Mouse (Mus musculus): ENCODE data around the gene Pcbp3. TPM values are rescaled to one million over a fixed set of nuclear protein-coding genes. Genes with fewer than 3 reads are reported as not detected.

Gene Pcbp3
- polyA plus RNA-seq, 1 experiment from 2014 or later, result 43.5 TPM

DNA sequence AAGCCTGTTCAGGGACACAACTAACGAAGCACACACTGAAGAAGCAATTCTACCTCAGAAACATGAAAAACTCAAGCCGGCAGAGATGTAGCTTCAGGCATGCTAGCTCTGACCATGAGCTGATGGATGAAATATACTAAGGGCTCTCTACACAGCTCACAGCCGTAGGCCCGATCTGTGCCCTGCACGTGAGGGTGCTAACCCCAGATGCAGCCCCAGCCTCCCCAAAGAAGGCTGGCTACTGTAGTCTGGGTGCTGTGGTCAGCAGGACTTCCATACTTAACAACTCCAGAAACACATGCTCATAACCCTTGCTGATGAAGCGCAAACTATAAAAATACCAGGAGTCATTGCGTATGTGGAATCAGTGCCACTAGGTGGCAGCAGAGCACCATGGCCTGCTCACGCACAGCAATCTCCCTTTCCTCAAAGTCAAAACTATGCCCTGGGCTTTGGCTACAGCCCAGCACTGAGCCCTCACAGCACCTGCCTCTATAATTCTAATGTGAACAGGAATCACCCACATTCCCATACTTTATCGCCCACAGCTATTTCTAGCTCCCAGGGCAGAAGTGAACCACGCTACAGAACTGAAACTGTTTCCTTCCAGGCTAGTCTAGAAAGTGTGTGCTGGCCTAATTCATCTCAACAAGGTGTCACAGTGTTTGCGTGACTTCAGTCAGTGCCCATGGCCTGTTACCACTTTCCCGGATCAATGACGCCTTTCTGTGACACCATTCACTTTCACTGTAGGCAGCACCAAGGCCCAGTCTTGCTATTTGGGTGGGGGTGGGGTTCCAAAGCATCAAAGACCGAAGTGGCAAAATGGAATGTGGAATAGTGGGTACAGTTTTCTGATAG, 126.0 kb downstream of the Pcbp3 start:
- Histone ChIP-seq H3K36me3 (no peaks in the 10 kb centered on the region), H3K4me3 (replicated peaks) (no peak overlapping the region), H3K9me3 (no peaks in the 10 kb centered on the region), H3K4me2 (replicated peaks) (no peak overlapping the region), H3K27me3 (replicated peaks) (no peaks in the 10 kb centered on the region), H3K9ac (no peak overlapping the region), H3K4me1 (replicated peaks) (no peaks in the 10 kb centered on the region), H3K27ac (no peak overlapping the region)
- peak; percentile 78 for ATAC-seq
- WGBS, result 53% methylated on average over 14 of the region's 14 CpGs

GRCm38 (mm10) chr10:76832841-76833240, 128.8 kb downstream of the Pcbp3 start:
- H3K4me1 ChIP-seq (replicated peaks), result no peaks in the 10 kb centered on the region
- ATAC-seq, result no peak
- 75% methylated on average over 1 of the region's 1 CpGs for WGBS
- no peak overlapping the region for H3K9ac ChIP-seq
- no peaks in the 10 kb centered on the region for H3K36me3 ChIP-seq
- H3K4me3 ChIP-seq (replicated peaks), result no peak overlapping the region
- H3K4me2 ChIP-seq (replicated peaks), result no peak overlapping the region
- no peak overlapping the region for H3K27ac ChIP-seq
- no peaks in the 10 kb centered on the region for H3K27me3 ChIP-seq (replicated peaks)
- no peaks in the 10 kb centered on the region for H3K9me3 ChIP-seq

DNA sequence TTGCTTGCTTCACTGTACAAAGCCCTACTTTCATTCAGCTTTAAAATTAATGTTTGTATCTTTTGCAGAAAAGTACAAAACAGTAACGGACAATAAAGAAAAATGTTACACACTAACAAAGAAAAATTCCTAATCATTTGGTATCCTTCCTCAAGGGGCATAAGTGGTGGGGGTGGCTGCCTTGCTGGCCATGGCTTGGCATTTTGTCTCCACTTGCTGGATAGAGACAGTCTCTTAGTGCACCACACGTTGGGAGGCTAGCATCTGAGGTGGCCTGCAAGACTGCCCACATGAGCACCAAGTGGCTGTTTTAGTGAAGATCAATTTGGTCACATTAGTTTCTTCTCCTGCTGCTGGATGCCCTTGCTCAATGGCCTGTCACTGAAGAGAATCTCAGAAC, 129.8 kb downstream of the Pcbp3 start:
- H3K9me3 ChIP-seq, result no peaks in the 10 kb centered on the region
- no peak for ATAC-seq
- no peaks in the 10 kb centered on the region for H3K36me3 ChIP-seq
- H3K27ac ChIP-seq, result no peak overlapping the region
- no peak overlapping the region for H3K4me3 ChIP-seq (replicated peaks)
- H3K9ac ChIP-seq, result no peak overlapping the region
- 84% methylated on average over 2 of the region's 2 CpGs for WGBS
- no peak overlapping the region for H3K4me2 ChIP-seq (replicated peaks)
- H3K27me3 ChIP-seq (replicated peaks), result no peaks in the 10 kb centered on the region
- H3K4me1 ChIP-seq (replicated peaks), result no peaks in the 10 kb centered on the region

DNA sequence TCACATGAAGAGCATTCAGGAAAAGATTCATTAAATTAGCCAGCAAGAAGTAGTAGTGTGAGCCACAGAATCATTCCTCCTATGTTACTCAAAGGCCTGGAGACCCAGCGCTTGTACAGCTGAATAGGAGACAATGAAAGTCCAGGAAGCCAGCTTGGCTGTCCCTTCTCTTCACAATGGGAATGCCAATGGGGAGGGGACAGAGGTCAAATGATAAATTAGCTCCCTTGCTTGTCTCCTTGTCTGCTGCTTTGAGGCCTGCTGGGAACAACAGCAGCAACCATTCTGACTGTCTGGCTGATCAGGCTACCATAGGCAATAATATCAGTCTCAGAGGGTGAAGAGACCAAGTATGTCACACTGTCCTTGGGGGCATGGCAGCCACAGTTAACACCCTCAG, 130.5 kb downstream of the Pcbp3 start:
- H3K4me3 ChIP-seq (replicated peaks), result no peak overlapping the region
- no peak overlapping the region for H3K9ac ChIP-seq
- H3K27me3 ChIP-seq (replicated peaks), result no peaks in the 10 kb centered on the region
- H3K27ac ChIP-seq, result no peak overlapping the region
- no peak overlapping the region for H3K4me2 ChIP-seq (replicated peaks)
- no peaks in the 10 kb centered on the region for H3K9me3 ChIP-seq
- H3K4me1 ChIP-seq (replicated peaks), result no peaks in the 10 kb centered on the region
- 78% methylated on average over 1 of the region's 1 CpGs for WGBS
- no peak for ATAC-seq
- no peaks in the 10 kb centered on the region for H3K36me3 ChIP-seq

DNA sequence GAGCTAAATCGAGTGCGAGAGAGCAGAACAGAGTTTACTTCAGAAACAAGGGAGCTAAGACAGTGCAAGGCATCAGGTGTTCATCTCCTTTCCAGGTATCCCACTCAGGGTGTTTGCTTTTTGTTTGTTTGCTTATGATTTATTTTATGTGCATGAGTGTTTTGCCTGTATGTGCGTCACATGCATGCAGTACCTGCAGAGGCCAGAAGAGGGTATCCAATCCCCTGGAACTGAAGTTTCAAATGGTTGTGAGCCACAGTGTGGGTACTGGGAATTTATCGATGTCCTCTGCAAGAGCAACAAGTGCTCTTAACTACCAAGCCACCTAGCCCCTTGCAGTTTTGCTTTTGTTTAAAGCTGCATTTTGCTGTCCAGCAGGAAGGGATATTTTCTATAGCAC, 132.8 kb downstream of the Pcbp3 start:
- 97% methylated on average over 4 of the region's 4 CpGs for WGBS
- H3K4me3 ChIP-seq (replicated peaks), result no peak overlapping the region
- no peaks in the 10 kb centered on the region for H3K27me3 ChIP-seq (replicated peaks)
- H3K4me2 ChIP-seq (replicated peaks), result no peak overlapping the region
- H3K27ac ChIP-seq, result no peak overlapping the region
- no peaks in the 10 kb centered on the region for H3K9me3 ChIP-seq
- no peaks in the 10 kb centered on the region for H3K36me3 ChIP-seq
- no peaks in the 10 kb centered on the region for H3K4me1 ChIP-seq (replicated peaks)
- no peak for ATAC-seq
- H3K9ac ChIP-seq, result no peak overlapping the region

DNA sequence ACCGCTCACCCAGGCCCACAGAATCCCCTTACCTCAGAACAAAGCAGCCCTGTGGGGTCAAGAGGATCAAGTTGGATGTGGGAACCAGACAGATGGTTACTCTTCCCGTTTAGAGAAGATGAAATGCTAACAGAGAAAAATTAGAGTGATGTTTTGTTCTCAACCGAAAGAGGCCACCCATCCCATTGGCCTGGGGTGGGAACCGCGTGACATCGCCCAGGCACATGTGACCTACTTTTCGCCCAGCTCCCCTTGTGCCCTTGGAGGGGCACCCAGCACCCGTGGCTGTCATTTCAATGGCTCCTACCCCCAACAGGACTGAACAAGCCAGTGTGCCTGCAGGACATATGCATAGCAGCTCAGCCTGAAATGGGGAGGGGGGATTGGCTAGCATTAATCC, 139.0 kb downstream of the Pcbp3 start:
- no peak overlapping the region for H3K4me2 ChIP-seq (replicated peaks)
- H3K9ac ChIP-seq, result no peak overlapping the region
- no peak overlapping the region for H3K27ac ChIP-seq
- H3K36me3 ChIP-seq, result no peaks in the 10 kb centered on the region
- no peak overlapping the region for H3K4me3 ChIP-seq (replicated peaks)
- WGBS, result 90% methylated on average over 8 of the region's 8 CpGs
- H3K4me1 ChIP-seq (replicated peaks), result no peaks in the 10 kb centered on the region
- no peaks in the 10 kb centered on the region for H3K27me3 ChIP-seq (replicated peaks)
- ATAC-seq, result no peak
- H3K9me3 ChIP-seq, result no peaks in the 10 kb centered on the region

- H3K36me3 ChIP-seq, result no peaks in the 10 kb centered on the region
- no peaks in the 10 kb centered on the region for H3K27me3 ChIP-seq (replicated peaks)
- H3K4me3 ChIP-seq (replicated peaks), result no peak overlapping the region
- H3K27ac ChIP-seq, result no peak overlapping the region
- WGBS, result 68% methylated on average over 2 of the region's 2 CpGs
- no peak overlapping the region for H3K9ac ChIP-seq
- no peaks in the 10 kb centered on the region for H3K4me1 ChIP-seq (replicated peaks)
- no peak for ATAC-seq
- H3K4me2 ChIP-seq (replicated peaks), result no peak overlapping the region
- H3K9me3 ChIP-seq, result no peaks in the 10 kb centered on the region
These were observed 142.4 kb downstream of the Pcbp3 start for GRCm38 (mm10) chr10:76819321-76819720.

DNA sequence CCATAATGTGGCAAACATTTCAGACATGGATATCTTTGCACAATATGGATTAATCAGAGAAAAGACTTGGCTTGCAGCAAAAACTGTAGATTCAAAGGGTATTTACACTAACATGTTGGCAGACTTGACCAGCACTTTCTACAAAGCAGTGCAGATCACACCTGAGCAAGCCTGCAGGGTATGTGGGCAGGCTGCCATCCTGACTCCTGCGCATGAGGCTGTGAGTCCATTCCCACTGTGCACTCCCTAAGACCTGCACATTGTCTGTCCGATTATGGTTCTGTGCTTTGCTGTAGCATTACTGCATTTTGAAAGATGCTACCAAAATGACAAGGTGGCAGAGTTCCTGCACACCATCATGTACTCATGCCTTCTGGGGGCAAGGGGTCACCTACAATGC, 143.3 kb downstream of the Pcbp3 start:
- H3K27ac ChIP-seq, result no peak overlapping the region
- no peak for ATAC-seq
- no peak overlapping the region for H3K4me2 ChIP-seq (replicated peaks)
- H3K9ac ChIP-seq, result no peak overlapping the region
- 89% methylated on average over 2 of the region's 2 CpGs for WGBS
- H3K4me1 ChIP-seq (replicated peaks), result no peaks in the 10 kb centered on the region
- H3K4me3 ChIP-seq (replicated peaks), result no peak overlapping the region
- H3K9me3 ChIP-seq, result no peaks in the 10 kb centered on the region
- no peaks in the 10 kb centered on the region for H3K36me3 ChIP-seq
- H3K27me3 ChIP-seq (replicated peaks), result no peaks in the 10 kb centered on the region

DNA sequence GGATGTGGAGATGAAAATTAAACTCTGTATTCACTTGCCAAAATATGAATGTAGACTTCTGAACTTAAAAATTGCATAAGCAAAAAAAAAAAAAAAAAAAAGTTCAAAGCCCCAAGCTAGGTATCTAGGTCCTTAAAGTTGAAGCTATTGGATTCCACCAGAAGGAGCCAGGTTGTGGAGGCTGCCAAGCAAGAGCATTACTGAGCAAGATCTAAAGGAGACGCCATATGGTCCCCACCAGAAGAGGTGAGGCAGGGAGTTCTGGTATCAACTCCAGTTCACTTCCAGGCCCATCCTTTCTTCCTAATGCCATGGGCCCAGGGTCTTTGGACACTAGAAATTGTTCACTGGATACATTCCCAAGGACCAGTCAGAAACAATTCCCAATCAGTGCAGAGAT, 144.8 kb downstream of the Pcbp3 start:
- Histone ChIP-seq H3K4me1 (replicated peaks) (no peaks in the 10 kb centered on the region), H3K36me3 (no peaks in the 10 kb centered on the region), H3K4me3 (replicated peaks) (no peak overlapping the region), H3K9me3 (no peaks in the 10 kb centered on the region), H3K27me3 (replicated peaks) (no peaks in the 10 kb centered on the region), H3K27ac (no peak overlapping the region), H3K4me2 (replicated peaks) (no peak overlapping the region), H3K9ac (no peak overlapping the region)
- ATAC-seq, result no peak
- WGBS, result 91% methylated on average over 1 of the region's 1 CpGs

GRCm38 (mm10) chr10:76816436-76816835, 145.3 kb downstream of the Pcbp3 start:
- Histone ChIP-seq H3K27me3 (replicated peaks) (no peaks in the 10 kb centered on the region), H3K4me1 (replicated peaks) (no peaks in the 10 kb centered on the region), H3K36me3 (no peaks in the 10 kb centered on the region), H3K4me2 (replicated peaks) (no peak overlapping the region), H3K9ac (no peak overlapping the region), H3K9me3 (no peaks in the 10 kb centered on the region), H3K4me3 (replicated peaks) (no peak overlapping the region), H3K27ac (no peak overlapping the region)
- no peak for ATAC-seq
- 60% methylated on average over 7 of the region's 7 CpGs for WGBS

- Histone ChIP-seq H3K4me3 (replicated peaks) (no peak overlapping the region), H3K9me3 (no peaks in the 10 kb centered on the region), H3K4me2 (replicated peaks) (no peak overlapping the region), H3K4me1 (replicated peaks) (no peaks in the 10 kb centered on the region), H3K36me3 (no peaks in the 10 kb centered on the region), H3K9ac (no peak overlapping the region), H3K27ac (no peak overlapping the region), H3K27me3 (replicated peaks) (no peaks in the 10 kb centered on the region)
- ATAC-seq, result no peak
- 75% methylated on average over 4 of the region's 4 CpGs for WGBS
These were observed 146.2 kb downstream of the Pcbp3 start for GRCm38 (mm10) chr10:76815481-76815880.

- Histone ChIP-seq H3K4me2 (replicated peaks) (no peak overlapping the region), H3K4me1 (replicated peaks) (no peaks in the 10 kb centered on the region), H3K27me3 (replicated peaks) (no peaks in the 10 kb centered on the region), H3K9me3 (no peaks in the 10 kb centered on the region), H3K4me3 (replicated peaks) (no peak overlapping the region), H3K9ac (no peak overlapping the region), H3K27ac (no peak overlapping the region), H3K36me3 (no peaks in the 10 kb centered on the region)
- no peak for ATAC-seq
- WGBS, result 87% methylated on average over 8 of the region's 8 CpGs
These were observed 146.9 kb downstream of the Pcbp3 start for GRCm38 (mm10) chr10:76814811-76815210.

- H3K4me3 ChIP-seq (replicated peaks), result no peak overlapping the region
- no peak overlapping the region for H3K9ac ChIP-seq
- H3K4me2 ChIP-seq (replicated peaks), result no peak overlapping the region
- H3K36me3 ChIP-seq, result no peaks in the 10 kb centered on the region
- ATAC-seq, result no peak
- H3K9me3 ChIP-seq, result no peaks in the 10 kb centered on the region
- H3K27me3 ChIP-seq (replicated peaks), result no peaks in the 10 kb centered on the region
- no peaks in the 10 kb centered on the region for H3K4me1 ChIP-seq (replicated peaks)
- H3K27ac ChIP-seq, result no peak overlapping the region
- WGBS, result 64% methylated on average over 7 of the region's 7 CpGs
These were observed 151.6 kb downstream of the Pcbp3 start for GRCm38 (mm10) chr10:76809916-76810660.
